Mouse (Mus musculus): ENCODE measurements around the gene Susd6. TPM values are rescaled to one million over a fixed set of nuclear protein-coding genes. Genes with fewer than 3 reads are reported as not detected.
"Not testable (repeated sequence)": the region's sequence is repeated elsewhere in the genome, so short reads cannot be mapped to it uniquely, and the experiment has no call there.

Susd6 gene
- total RNA-seq, 2 experiments from 2014 or later: 48.2 to 56.2 TPM

GRCm38 (mm10) chr12:80783889-80784288, 6.4 kb upstream of the Susd6 start:
- no peak for DNase-seq (ENCODE audit: low spot score in 2 of 2)

DNA sequence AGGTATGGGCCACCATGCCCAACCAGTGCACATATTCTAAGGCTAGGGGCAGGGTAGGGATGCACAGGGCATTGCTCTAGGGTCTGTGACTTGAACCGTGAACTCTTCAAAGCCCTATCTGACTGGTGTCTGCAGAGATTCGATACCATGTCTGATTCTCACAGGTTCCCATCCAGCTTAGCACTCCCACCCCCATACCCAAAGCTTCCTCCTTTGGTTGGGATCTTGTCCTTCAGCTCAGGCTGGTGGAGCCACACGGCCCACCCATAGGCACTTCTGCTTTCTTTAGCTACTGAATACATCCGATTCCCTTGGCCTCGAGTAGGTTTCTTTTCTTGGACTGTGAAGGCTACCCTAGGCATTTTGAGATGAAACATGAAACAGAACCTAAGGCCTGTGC, 5.3 kb upstream of the Susd6 start:
- DNase-seq (ENCODE audit: low spot score in 2 of 2): no peak

DNA sequence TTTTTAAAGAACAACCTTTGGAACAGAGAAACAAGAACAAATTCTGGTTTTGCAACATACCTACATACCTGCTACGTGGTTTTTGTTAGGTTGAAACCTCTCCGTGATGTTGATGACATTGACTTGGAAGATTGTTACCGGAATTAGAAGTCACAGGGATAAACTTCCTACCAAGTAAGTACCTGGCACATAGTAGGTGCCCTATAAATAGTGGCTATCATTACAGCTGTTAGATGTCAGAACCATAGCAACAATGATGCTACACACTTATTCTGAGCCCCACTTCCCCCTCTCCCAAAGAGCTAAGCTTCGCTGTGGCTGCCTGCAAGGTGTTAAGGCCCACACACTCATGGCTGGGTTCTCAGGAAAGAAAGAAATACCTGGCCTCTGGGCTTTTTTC, 4.7 kb upstream of the Susd6 start:
- no peak for DNase-seq (ENCODE audit: low spot score in 2 of 2)

GRCm38 (mm10) chr12:80786591-80786990, 3.7 kb upstream of the Susd6 start:
- no peak for DNase-seq (ENCODE audit: low spot score in 2 of 2)

- DNase-seq (ENCODE audit: low spot score in 2 of 2): no peak
Measured at GRCm38 (mm10) chr12:80787604-80788003, 2.7 kb upstream of the Susd6 start.

DNA sequence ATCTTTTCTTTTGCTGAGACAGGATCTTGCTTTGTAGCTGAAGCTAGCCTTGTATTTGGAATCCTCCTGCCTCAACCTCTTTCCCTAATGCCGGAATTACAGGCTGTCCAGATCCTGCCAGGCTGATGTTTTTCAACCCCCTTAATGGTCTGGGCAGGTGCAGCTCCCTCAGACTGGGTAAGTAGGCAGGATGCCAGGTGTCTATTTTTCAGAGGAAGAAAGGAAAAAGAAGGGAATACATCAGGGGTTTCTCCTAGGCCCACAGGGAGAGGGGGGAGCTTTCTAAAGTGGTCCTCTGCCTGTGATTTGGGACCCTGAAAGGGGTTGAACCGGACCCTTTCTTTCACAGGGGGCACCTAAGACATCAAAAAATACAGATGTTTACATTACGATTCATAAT, 2.1 kb upstream of the Susd6 start:
- no peak for DNase-seq (ENCODE audit: low spot score in 2 of 2)

- DNase-seq (ENCODE audit: low spot score in 2 of 2): not testable (repeated sequence)
Measured at GRCm38 (mm10) chr12:80789276-80789675, 1.0 kb upstream of the Susd6 start.

DNA sequence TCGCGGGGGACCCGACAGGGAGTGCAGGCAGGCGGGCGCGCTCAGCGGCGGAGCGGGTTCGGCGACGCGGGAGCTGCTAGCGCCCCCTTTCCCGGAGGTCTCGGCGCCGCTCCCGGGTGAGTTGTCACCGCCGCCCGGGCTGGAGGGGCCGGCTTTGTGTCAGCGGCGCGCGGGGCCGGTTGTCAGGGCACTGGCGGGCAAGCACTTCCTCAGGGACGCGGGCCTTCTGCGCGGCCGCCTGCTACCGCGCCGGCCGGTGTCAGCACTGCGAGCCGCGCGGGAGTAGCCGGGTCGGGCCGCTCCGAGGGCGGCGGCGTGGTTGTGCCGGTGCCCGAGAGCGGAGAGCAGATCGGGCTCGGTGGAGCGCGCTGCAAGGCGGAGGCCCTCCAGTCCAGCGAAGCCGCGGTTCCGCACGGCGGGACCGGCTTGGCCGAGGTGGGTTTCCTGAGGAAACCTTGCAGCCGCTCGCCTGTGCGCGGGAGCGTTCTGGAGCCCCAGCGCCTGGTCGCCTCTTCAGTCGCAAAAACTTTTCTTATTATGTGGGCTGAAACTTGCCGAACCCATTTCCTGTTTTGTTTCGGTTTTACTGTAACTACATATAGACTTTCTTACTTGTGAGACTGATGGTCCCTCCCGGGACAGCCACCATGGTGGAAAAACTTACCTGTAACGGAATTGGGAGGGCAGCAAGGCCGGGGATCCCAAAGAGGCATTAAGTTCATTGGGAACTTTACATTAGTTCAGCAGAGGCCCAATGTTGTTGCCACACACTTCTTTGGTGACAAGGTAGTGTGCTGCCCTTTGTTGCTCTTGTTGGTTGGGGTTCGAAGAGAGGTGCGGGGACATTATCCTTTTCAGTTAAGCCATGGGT, 625 bp downstream of the Susd6 start:
- no peak for DNase-seq (ENCODE audit: low spot score in 2 of 2)

GRCm38 (mm10) chr12:80791571-80792444, 1.5 kb downstream of the Susd6 start:
- DNase-seq (ENCODE audit: low spot score in 2 of 2): no peak

DNA sequence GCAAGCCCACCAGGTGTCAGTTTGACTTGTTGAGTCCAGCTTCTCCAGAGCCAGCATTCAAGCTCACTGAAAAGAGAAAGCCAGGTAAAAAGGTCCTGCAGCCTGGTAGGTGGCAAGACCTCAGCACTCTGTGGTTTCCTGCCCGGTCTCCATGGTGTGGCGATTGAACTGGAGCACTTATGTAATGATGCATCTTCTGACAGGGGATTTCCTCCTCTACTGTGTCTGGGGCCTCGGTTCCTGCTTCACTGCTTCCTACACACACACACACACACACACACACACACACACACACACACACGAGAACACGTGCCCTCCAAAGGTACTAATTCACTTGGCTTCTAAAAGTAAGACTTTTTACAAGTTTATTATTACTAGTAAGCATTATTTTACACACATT, 2.6 kb downstream of the Susd6 start:
- DNase-seq (ENCODE audit: low spot score in 2 of 2): peak in 1 of 2 experiments; percentile 29

DNA sequence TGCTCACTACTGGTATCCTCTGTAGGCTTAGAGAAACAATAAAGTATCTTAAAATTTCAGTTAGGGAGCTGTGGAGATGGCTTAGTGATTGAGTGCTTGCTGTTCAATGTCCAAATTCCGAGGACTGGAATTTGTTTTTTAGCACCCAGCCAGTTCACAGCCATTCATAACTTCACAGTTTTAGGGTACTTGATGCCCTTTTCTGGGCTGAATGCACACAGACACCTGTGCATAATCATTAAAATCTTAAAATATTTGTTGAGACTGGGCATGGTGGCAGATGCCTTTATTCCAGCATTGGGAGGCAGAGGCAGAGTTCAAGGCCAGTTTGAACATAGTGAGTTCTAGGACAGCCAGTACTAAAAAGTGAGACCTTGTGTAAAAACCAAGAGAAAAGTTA, 3.2 kb downstream of the Susd6 start:
- DNase-seq (ENCODE audit: low spot score in 2 of 2): no peak

DNA sequence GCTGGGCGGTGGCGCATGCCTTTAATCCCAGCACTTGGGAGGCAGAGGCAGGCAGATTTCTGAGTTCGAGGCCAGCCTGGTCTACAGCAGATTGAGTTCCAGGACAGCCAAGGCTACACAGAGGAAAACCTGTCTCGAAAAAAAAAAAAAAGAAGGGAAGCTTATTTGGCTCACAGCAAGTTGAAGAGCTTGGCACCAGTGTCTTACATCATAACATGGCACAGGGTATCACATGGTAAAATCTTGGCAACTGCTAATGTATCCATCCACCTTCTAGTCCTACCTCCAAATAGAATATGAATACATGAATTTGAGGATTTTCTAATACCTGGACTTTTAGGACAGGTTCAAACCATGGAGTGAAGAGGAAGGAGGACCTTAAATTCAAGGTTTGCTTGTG, 4.2 kb downstream of the Susd6 start:
- no peak for DNase-seq (ENCODE audit: low spot score in 2 of 2)

DNA sequence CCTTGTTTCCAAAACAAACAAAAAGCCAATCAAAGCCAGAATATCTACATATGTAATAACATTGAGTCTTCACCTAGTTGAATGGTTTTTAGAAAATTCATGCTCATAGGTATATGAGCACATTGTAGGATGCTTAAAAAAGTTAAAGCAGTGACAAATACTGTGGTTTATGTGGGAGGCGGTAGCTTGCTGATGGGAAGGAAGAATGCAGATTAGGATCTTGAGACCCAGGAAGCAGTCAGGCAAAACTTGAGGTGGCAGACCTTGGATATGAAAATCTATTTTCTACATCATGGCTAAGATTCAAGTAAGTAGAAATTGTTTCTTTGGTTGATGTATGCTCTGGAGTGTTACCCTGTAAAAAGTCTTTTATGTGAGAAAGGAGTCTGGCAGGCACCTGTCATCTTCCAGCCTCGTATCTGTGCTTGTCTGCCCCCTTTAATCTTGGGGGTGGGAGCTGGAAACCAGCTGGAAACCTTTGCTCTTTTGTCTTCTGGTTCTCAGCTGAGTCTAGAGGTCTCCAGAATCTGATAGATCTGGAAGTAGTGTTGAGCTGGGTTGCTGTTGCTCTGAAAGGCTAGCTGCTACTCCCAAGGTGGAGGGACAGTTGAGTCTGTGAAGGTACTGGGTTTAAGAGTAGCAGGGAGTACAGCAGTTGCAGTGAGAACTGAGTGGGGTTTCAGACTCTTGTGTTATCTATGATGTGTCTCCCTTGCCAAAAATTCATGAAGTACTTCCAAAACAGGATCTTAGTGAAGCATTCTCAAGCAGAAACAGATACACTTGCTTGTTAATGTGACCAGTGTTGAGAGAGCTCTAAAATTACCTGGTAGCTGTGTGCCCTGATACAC, 4.8 kb downstream of the Susd6 start:
- DNase-seq (ENCODE audit: low spot score in 2 of 2): no peak

DNA sequence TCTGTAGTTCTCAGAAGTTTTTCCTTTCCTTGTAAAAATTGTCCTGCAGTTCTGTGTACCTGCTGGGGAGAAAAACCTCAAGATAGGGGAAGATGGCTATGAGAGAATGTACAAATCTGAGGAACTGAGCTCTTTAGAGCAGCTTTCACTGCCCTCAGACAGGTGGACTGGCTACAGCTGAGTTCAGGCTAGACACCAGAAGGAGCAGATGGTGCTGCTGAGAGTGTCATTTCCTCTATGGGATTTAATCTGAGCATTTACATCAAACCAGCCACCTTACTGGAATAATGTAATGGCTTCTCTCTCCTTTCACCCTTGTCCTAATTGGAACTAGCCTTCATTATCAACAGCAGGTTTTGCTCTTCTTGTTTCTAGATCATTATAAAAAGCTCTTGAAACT, 8.0 kb downstream of the Susd6 start:
- no peak for DNase-seq (ENCODE audit: low spot score in 2 of 2)

DNA sequence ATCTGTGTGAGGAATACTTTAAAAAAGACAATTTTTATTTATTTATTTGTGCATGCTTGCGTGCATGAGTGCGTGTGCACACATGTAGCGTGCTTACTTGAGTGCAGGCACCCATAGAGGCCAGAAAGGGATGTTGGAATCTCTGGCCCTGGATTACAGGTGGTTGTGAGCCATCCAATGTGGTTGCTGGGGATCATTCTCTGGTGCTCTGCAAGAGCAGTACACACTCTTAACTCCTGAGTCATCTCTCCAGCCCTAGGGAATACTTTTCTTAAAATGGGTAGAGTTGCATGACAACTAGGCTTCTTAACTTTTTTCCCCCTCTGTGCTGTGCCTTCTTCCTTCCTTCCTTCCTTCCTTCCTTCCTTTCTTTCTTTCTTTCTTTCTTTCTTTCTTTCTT, 9.8 kb downstream of the Susd6 start:
- no peak for DNase-seq (ENCODE audit: low spot score in 2 of 2)

GRCm38 (mm10) chr12:80801443-80801842, 11.1 kb downstream of the Susd6 start:
- DNase-seq (ENCODE audit: low spot score in 2 of 2): no peak

DNA sequence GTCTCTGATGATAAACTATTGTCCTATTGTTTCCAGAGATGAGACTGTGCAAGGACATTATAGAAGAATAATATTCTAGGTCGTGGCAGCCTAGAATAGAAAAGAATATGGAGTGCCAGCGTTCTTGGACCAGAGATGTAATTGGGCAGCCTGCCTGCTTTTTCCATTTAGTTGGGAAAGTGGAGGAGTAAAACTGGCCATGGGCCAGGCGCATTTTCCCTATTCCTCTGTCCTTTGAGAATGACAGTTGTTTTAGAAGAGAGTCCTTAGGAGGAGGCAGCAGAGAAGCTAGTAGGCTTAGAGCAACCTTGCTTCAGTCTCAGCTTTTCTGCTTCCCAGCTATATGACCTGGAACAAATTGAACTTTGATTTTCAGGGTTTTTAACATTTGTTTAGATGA, 13.6 kb downstream of the Susd6 start:
- DNase-seq (ENCODE audit: low spot score in 2 of 2): peak; percentile 26 to 59

- no peak for DNase-seq (ENCODE audit: low spot score in 2 of 2)
Measured at GRCm38 (mm10) chr12:80804861-80805428, 14.6 kb downstream of the Susd6 start.

DNA sequence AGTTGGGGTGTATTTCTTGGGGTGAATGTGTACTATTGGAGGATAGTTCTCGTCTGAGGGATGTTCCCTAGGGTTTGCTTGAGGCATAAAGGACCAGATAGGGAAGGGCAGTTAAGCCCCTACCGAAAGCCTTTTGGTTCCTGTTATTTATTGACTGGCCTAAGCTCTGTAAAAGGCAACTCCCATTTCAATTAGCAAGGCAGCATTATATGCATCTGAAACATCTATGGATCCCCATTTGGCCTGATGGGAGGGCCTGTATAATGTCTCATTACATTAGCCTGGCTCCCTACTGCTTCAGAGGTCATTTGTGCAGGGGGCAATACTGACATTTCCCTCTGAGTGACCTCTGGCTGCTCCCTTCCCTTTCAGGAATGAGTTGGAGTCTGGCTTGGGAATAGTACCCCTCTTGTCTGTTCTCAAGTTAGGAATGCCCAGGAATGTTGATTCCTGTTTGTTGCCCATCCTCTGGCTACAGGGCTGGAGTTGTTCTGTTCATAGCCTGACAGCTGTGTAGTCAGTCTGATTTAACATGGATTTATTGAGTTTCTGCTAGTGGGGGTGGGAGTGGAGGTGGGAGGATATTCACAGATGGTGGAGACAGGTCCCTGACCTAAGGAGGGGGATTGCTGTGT, 17.3 kb downstream of the Susd6 start:
- DNase-seq (ENCODE audit: low spot score in 2 of 2): no peak

- no peak for DNase-seq (ENCODE audit: low spot score in 2 of 2)
Measured at GRCm38 (mm10) chr12:80810005-80810404, 19.7 kb downstream of the Susd6 start.

All from adrenal gland, adult 18-20 months (tissue).